Mouse (Mus musculus) heart, embryonic 12.5 days (tissue): Measurements from ENCODE around the gene Foxe3. TPM values are rescaled to one million over a fixed set of nuclear protein-coding genes. Genes with fewer than 3 reads are reported as not detected.
A peak's percentile ranks its signal among the peaks of the same experiment; 100 is the strongest.

Experiments used
- ATAC-seq: fragments of 200-750 bp; cut with Nextera tagmentation; 2 replicates; pipeline ENCODE4 v1.8.0; 2017; ENCODE audit warnings: moderate TSS enrichment, moderate library complexity; ENCODE audit not compliant: insufficient number of reproducible peaks, low FRiP score
- H3K27ac ChIP-seq: fragments of 300-500 bp; sonication (generic); 2 replicates; pipeline ENCODE4 v1.5.1; 2016; ENCODE audit warnings: mild to moderate bottlenecking, moderate library complexity; ENCODE audit not compliant: poor library complexity, severe bottlenecking
- H3K27me3 ChIP-seq: fragments of 300-500 bp; sonication (generic); replicated peaks from 2 replicates; pipeline ENCODE4 v1.6.1; 2016; ENCODE audit warnings: mild to moderate bottlenecking, moderate library complexity
- H3K36me3 ChIP-seq: fragments of 300-500 bp; sonication (generic); 2 replicates; pipeline ENCODE4 v1.6.1; 2016; ENCODE audit warnings: mild to moderate bottlenecking, moderate library complexity
- H3K4me1 ChIP-seq: fragments of 300-500 bp; sonication (generic); replicated peaks from 2 replicates; pipeline ENCODE4 v1.6.1; 2016; ENCODE audit warnings: mild to moderate bottlenecking
- H3K4me2 ChIP-seq: fragments of 300-500 bp; sonication (generic); 2 replicates; pipeline ENCODE4 v1.6.1; 2016; ENCODE audit warnings: mild to moderate bottlenecking, moderate library complexity
- H3K4me3 ChIP-seq: fragments of 300-500 bp; sonication (generic); 2 replicates; pipeline ENCODE4 v1.5.1; 2016; ENCODE audit warnings: mild to moderate bottlenecking
- H3K9ac ChIP-seq: fragments of 300-500 bp; sonication (generic); 2 replicates; pipeline ENCODE4 v1.6.1; 2016; ENCODE audit warnings: mild to moderate bottlenecking, moderate library complexity
- H3K9me3 ChIP-seq: fragments of 300-500 bp; sonication (generic); replicated peaks from 2 replicates; pipeline ENCODE4 v1.6.1; 2016; ENCODE audit warnings: mild to moderate bottlenecking, moderate library complexity
- WGBS: fragments of 180-500 bp; shearing (Covaris S2); methylation state at CpG from one replicate; pipeline ENCODE4 v1.1.7; 2016; 5-methylcytosine and 5-hydroxymethylcytosine counted together
- polyA plus RNA-seq: library from polyadenylated mRNA; unstranded; fragments of >200 nt; fragmentation: Nextera tagmentation; extraction: Ambion mirVana; gene quantifications from 2 replicates; pipeline ENCODE4 v1.2.1, GENCODE M21; 2016

Foxe3 gene
- polyA plus RNA-seq, 1 experiment from 2014 or later = not detected

GRCm38 (mm10) chr4:114903422-114903782 is 22.4 kb downstream of the Foxe3 start:
- no peak overlapping the region for H3K9ac ChIP-seq
- peaks cover 21% of the 10 kb centered on the region for H3K4me1 ChIP-seq
- no peak overlapping the region for H3K4me3 ChIP-seq
- H3K27ac ChIP-seq = no peak overlapping the region
- no peaks in the 10 kb centered on the region for H3K9me3 ChIP-seq
- WGBS = 4% methylated on average over 11 of the region's 11 CpGs
- ATAC-seq = no peak
- H3K4me2 ChIP-seq = no peak overlapping the region
- peaks cover 100% of the 10 kb centered on the region for H3K27me3 ChIP-seq
- H3K36me3 ChIP-seq = no peaks in the 10 kb centered on the region

DNA sequence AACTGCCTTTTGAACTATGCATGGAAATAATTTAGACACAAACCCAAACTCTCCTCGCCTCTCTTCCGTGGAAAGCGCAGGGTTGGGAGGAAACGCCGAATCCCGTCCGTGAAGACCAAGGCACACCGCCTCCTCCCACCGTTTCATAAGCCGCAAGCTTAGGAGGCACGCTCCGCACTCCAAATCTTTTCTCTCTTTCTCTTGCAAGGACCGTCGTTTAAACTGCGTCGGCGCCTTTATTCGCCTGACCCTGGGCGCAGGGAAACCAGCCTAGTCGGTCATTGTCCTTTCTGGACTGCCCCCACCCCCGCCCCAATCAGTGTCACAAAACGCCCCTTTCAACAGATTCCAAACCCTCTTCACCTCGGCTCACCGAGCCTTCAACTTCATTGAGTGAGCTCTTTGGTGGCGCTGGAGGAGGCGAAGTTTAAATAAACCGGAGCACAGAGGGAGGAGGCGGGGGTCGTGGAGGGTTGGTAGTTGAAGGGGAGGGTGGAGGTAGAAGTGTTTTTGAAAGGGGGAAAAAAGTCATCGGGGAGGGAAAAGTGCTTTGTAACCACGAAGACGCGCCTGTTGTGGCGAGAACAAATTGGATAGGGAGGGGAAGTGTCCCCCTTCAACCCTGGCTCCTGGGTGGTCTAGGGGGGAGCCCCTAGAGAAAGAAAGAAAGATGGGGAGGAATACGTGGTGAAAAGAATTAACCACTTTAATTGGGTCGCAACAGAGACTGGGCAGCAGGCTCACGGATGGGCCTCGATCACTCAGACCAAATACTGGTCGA is 23.0 kb downstream of the Foxe3 start:
- Histone ChIP-seq H3K4me3 (no peak overlapping the region), H3K4me1 (peaks cover 16% of the 10 kb centered on the region), H3K9ac (no peak overlapping the region), H3K27me3 (peaks cover 100% of the 10 kb centered on the region), H3K4me2 (no peak overlapping the region), H3K36me3 (no peaks in the 10 kb centered on the region), H3K9me3 (no peaks in the 10 kb centered on the region), H3K27ac (no peak overlapping the region)
- no peak for ATAC-seq
- WGBS = under 1% methylated on average over 39 of the region's 39 CpGs

DNA sequence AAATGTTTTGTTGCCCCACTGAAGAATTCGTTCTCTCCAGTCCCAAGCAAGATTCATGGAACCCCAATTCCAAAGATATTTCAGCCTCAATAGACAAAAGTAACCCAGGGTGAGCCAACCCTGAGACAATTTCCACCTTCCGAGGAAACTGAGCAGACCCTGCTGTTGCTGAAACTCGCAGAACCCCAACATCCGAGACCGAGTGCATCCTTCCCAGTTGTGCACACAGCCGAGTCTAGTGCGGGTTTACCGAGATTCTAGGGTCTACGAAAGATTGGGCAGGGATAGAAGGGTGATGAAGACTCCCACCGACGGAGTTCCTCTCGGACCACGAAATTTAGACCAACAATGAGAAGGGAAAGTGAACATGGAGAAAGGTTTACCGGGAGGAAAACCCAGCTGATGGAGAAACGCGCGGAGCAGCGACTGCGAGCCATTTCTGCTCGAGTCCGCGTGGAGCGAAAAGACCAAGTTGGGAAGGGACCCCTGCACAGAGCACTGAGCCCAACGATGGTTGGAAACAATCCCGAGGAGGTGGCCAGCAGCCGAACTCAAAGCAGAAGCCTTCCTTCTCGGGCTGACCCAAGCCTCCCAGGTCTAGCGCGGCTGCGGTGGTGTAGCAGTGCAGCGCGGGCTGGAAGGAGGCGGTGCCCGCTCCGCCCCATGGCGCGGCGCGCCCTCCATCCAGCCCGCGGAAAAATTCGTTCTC is 24.0 kb downstream of the Foxe3 start:
- no peaks in the 10 kb centered on the region for H3K9me3 ChIP-seq
- 2% methylated on average over 42 of the region's 42 CpGs for WGBS
- peaks cover 100% of the 10 kb centered on the region for H3K27me3 ChIP-seq
- H3K9ac ChIP-seq = no peak overlapping the region
- no peak overlapping the region for H3K27ac ChIP-seq
- ATAC-seq = no peak
- H3K36me3 ChIP-seq = no peaks in the 10 kb centered on the region
- H3K4me3 ChIP-seq = peak overlapping the region; percentile 25
- peak overlapping the region; percentile 50 for H3K4me2 ChIP-seq
- peaks cover 6% of the 10 kb centered on the region; the same call in 1 of the 2 replicates for H3K4me1 ChIP-seq

GRCm38 (mm10) chr4:114900866-114901642 is 24.8 kb downstream of the Foxe3 start:
- Histone ChIP-seq H3K4me3 (no peak overlapping the region), H3K27ac (no peak overlapping the region), H3K9ac (no peak overlapping the region), H3K4me2 (no peak overlapping the region), H3K36me3 (no peaks in the 10 kb centered on the region), H3K4me1 (peaks cover 6% of the 10 kb centered on the region; the same call in 1 of the 2 replicates), H3K9me3 (no peaks in the 10 kb centered on the region), H3K27me3 (peaks cover 100% of the 10 kb centered on the region)
- 4% methylated on average over 33 of the region's 33 CpGs for WGBS
- no peak for ATAC-seq

GRCm38 (mm10) chr4:114899885-114900284 is 25.9 kb downstream of the Foxe3 start:
- peaks cover 98% of the 10 kb centered on the region for H3K27me3 ChIP-seq
- H3K4me2 ChIP-seq = no peak overlapping the region
- H3K9me3 ChIP-seq = no peaks in the 10 kb centered on the region
- ATAC-seq = no peak
- no peaks in the 10 kb centered on the region for H3K36me3 ChIP-seq
- H3K27ac ChIP-seq = no peak overlapping the region
- WGBS = 8% methylated on average over 3 of the region's 3 CpGs
- peaks cover 6% of the 10 kb centered on the region; the same call in 1 of the 2 replicates for H3K4me1 ChIP-seq
- no peak overlapping the region for H3K9ac ChIP-seq
- H3K4me3 ChIP-seq = no peak overlapping the region

DNA sequence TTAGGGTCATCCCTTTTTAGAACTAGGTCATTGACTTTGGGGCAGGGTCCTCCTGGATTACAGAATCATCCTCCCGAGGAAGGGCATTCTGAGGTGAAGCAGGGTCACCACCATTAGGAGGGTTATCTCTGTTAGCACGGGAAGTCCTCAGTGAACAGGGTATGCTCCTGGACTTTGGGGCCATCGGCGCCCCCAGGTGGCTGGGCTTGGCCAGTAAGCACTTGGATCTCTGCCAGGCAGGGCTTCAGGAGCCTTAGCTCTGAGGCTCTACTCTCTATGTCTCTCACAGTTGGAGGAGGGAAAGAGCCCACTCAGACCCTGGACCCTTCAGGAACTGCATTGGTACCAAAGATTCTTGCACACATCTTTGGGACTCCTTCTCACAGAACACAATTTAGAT is 28.0 kb downstream of the Foxe3 start:
- Histone ChIP-seq H3K27me3 (peaks cover 90% of the 10 kb centered on the region), H3K4me1 (peaks cover 6% of the 10 kb centered on the region; the same call in 1 of the 2 replicates), H3K9ac (no peak overlapping the region), H3K4me2 (no peak overlapping the region), H3K27ac (no peak overlapping the region), H3K36me3 (no peaks in the 10 kb centered on the region), H3K4me3 (no peak overlapping the region), H3K9me3 (no peaks in the 10 kb centered on the region)
- ATAC-seq = no peak
- 11% methylated on average over 4 of the region's 4 CpGs for WGBS

DNA sequence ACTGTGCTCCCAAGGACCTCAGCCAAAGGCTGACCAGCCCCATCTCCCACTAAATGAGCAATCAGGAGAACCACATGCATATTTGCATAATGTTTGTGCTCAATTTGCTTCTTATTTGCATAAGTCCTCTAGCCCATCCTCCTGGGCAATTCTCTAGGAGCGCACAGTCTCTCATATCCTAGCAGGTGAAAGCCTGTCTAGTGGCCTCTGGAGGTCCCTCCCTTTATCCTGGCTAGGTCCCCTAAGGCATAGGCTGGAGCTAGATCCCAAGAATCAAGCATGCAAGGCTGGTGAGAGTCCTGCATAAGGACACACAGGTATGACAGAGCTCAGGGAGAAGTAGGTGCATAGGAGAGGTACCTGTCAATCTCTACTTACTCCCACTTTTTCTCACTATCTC is 43.6 kb downstream of the Foxe3 start:
- Histone ChIP-seq H3K9ac (no peak overlapping the region), H3K9me3 (no peaks in the 10 kb centered on the region), H3K27ac (no peak overlapping the region), H3K27me3 (peaks cover 21% of the 10 kb centered on the region; the same call in 1 of the 2 replicates), H3K4me1 (no peaks in the 10 kb centered on the region), H3K4me2 (no peak overlapping the region), H3K36me3 (no peaks in the 10 kb centered on the region), H3K4me3 (no peak overlapping the region)
- no peak for ATAC-seq
- WGBS = 82% methylated on average over 1 of the region's 1 CpGs

- H3K9me3 ChIP-seq = no peaks in the 10 kb centered on the region
- H3K4me3 ChIP-seq = no peak overlapping the region
- H3K4me2 ChIP-seq = no peak overlapping the region
- 0 out of 2 replicates have a peak, but pooled peaks cover 7% of the 10 kb centered on the region for H3K27me3 ChIP-seq
- WGBS = 18% methylated on average over 8 of the region's 8 CpGs
- ATAC-seq = no peak
- no peak overlapping the region for H3K27ac ChIP-seq
- H3K9ac ChIP-seq = no peak overlapping the region
- H3K4me1 ChIP-seq = no peaks in the 10 kb centered on the region
- H3K36me3 ChIP-seq = no peaks in the 10 kb centered on the region
These were observed 49.3 kb downstream of the Foxe3 start for GRCm38 (mm10) chr4:114876441-114876972.

Other genes with a start within 250 kb of the Foxe3 start
- not detected in 2 replicates for gene Gm12830, start 104.3 kb downstream of the Foxe3 start, polyA plus RNA-seq
- 0.09 TPM in 1 of 2 replicates, not detected in the other for gene Foxd2, start 17.1 kb downstream of the Foxe3 start, polyA plus RNA-seq
- gene Cmpk1, start 61.2 kb upstream of the Foxe3 start, polyA plus RNA-seq = 66.3 and 70.7 TPM in 2 replicates
- 13.5 and 13.7 TPM in 2 replicates for gene Stil, start 74.1 kb upstream of the Foxe3 start, polyA plus RNA-seq
- gene Tal1, start 130.4 kb upstream of the Foxe3 start, polyA plus RNA-seq = 6.9 and 8.3 TPM in 2 replicates
- gene Pdzk1ip1, start 162.7 kb upstream of the Foxe3 start, polyA plus RNA-seq = 38.8 and 39.2 TPM in 2 replicates
- gene Cyp4x1, start 208.3 kb upstream of the Foxe3 start, polyA plus RNA-seq = 0.10 TPM in 1 of 2 replicates, not detected in the other